Mouse (Mus musculus) left cerebral cortex, postnatal 4 days (tissue): ENCODE measurements around the gene Nr1i3. TPM values are rescaled to one million over a fixed set of nuclear protein-coding genes. Genes with fewer than 3 reads are reported as not detected.

Experiments used
- DNase-seq: peaks from one replicate; pipeline ENCODE4 v3.0.0-alpha.2; 2022
- intact Hi-C: fragments of 180-260 bp; cut with DNase I; formaldehyde crosslinking; loops from one replicate; pipeline ENCODE4 v1.15.1; 2025
- total RNA-seq, 2 experiments: library from RNA; stranded (reverse); gene quantifications; 2 replicates each; pipeline ENCODE4 v1.2.3; 2021

Gene Nr1i3
- total RNA-seq, 2 experiments from 2014 or later = not detected

DNA sequence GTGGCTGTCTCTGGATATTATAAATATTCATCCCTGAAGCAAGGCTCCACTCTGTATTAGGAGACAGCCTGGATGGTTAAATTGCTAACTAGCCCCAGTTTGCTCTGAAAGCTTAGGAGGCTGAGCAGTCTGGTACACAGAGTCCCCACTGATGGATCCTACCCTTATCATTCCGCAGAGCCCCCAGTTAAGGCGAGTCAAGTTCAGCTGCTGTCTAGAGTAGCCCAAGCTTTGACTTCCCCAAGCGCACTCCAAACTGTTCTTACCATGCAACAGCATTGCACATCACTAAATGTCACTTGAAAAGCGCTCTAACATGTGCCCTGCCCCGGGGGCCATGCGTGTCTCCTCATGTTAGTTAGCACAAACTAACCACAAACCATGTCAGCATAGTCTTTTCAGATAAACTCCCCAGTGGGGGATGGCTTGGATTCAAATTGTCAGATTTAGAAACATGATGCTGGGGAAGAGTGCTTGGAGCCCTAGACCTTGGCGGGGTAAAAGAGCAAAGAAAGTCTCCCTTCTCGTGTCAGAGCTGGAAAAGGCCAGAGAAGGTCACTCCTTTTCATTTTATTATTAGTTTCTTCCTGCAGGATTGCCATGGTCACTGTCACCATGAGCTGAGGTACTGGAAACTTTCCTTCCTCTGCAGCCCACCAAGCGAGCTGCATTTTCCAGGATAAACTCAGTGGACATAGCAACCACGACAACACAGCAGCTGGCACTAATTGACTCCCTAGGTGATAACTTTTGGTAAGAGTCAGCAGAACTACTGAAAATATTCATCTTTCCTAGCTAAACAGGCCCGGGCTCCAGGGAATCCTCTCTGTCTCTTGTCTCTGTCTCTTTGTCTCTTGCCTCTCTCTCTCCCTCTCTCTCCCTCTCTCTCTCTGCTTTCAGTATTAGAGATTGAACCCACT is 19.6 kb upstream of the Nr1i3 start:
- no peak for DNase-seq
- intact Hi-C loops = no loop called here

DNA sequence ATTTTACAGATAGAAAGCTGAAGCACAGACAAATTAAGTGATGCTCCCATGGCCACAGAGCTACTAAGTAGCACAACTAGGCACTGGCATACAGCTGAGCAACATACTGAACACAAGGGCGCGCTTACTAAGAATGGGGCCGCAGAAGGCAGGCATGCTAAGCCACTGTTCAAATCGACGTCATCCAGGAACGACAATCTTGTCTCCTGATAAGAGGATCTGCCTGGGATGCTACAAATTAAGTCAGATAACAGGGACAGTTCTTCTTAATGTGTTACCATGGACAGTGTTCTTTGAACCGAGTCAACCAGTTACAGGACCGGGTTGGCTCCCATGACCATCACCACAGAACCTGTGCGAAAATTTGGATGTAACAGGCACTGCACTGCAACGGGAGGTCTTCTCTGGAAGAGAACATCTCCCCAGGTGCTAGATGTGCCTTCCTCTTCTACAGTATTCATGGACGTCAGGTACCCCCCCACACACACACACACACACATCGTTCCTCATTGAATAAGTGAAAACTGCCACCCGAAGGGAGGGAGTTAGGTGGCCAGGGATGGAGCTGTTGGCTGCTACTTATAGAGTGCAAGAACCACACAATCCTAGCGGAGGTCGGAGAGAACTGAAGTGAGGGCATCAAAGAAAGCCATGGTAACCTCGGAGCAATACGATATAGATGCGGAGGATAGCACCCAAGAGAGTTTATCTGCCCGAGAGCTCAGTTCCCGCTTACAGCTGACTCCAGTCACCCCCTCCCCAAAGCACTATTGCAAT is 18.5 kb upstream of the Nr1i3 start:
- intact Hi-C loops = no loop called here
- DNase-seq = no peak

DNA sequence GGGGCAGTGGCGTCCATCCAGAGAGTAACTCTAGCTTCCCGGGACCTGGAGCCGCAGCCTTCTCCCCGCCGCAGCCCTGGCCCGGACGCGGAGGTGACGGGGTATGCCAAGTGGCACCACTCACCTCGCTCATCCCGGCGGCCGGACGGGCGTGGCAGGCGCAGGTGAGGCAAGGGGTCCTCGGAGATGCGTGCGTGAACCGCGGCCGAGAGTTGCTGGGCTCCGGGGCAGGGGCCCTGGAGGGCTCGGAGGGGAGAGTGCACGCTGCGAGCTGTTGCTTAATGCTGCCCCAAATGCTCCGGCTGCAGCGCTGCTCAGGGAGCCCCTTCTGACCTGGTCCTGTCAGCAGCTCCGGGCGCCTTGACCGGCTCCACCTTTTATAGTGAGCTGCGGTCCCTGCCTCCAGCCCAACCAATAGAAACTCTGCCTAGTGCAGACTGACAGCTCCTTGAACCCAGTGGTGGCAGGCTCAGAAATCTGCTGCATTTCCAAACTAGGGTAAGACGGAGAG is 17.8 kb upstream of the Nr1i3 start, which contains the start of gene Pcp4l1:
Gene Pcp4l1, minus strand, starts transcription at position 382 of the 511 bp plus-strand sequence.
- peak; percentile 64 for DNase-seq
- intact Hi-C loops = no loop called here

DNA sequence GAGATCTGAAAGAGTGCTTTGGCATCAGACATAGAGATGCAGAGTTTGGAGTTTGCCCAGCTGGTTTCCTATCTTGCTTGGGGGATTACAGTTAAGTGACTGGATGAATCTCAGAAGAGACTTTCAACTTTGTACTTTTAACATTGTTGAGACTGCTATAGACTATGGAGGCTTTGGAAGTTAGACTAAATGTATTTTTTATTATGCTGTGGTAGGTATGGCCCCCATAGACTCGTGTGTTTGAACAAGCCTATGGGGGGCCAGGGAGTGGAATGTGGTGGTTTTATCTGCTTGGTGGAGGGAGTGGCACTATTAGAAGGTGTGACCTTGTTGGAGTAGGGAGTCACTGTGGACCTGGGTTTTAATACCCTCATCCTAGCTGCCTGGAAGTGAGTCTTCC is 14.2 kb upstream of the Nr1i3 start:
- intact Hi-C loops = no loop called here
- DNase-seq = no peak

DNA sequence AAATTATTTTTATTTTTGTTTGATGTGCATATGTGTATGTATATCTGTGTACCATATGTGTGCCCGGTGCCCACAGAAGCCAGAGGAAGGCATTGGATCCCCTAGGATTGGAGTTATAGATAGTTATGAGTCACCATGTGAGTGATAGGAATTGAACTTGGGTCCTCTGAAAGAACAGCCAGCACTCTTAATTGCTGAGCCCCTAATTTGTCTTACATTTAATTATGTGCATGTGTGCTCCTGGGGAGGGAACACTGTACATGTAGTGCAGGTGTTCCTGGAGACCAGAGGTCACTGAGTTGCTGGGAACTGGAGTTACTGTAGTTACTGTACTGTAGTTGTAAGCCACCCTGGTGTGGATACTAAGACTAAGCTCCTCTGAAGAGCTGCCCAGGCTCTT is 13.0 kb upstream of the Nr1i3 start:
- intact Hi-C loops = no loop called here
- DNase-seq = no peak

DNA sequence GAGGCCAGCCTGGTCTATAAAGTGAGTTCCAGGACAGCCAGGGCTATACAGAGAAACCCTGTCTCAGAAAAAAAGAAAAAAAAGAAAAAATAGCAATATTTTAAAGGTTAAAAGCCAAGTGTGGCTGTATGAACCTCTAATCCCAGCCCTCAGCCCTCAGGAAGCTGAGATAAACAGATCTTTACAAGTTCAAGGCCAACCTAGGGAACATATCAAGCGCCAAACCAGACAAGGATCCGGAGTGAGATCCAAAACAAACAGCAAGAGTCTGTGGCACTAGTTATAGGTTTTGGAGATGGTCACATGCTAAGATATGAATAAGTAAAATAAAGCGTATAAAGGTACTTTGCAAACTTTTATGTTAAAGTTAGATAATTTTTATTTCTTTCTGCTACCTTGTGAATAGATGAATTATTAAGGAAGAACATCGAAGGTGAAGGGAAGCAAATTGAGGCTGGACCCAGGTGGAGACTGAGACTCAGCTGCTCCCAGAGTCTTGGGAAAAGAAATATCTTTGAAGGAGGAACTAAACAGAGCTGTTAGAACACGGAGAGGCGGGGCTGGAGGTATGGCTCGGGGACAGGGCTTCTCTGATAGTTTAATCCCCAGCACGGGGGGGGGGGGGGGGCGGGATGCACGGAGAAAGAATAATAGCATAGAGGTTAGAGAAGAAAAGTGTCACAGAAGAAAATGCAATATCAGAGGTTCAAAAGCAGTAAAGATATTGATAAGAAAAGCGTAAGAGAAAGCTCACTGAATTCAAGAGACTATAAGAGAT is 10.1 kb upstream of the Nr1i3 start:
- no peak for DNase-seq
- intact Hi-C loops = no loop called here

DNA sequence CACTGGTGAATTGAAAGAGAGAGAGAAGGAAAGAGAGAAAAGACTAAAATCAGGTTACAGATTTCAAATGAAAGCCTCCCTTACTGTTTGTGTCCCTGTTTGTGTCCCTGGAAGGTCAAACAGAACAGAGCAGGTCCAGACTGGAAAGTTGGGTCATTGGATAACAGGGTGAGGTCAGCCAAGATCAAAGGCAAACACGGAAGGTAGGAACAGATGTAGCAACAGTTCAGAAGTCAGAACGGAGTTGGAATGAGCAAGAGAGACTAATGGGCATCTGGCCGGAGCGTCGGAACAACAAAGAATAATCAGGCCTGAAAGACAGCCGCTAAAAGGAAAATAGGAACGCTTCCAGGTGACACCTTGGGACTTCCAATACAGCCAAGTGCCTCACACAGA is 9.5 kb upstream of the Nr1i3 start:
- DNase-seq = no peak
- intact Hi-C loops = no loop called here

DNA sequence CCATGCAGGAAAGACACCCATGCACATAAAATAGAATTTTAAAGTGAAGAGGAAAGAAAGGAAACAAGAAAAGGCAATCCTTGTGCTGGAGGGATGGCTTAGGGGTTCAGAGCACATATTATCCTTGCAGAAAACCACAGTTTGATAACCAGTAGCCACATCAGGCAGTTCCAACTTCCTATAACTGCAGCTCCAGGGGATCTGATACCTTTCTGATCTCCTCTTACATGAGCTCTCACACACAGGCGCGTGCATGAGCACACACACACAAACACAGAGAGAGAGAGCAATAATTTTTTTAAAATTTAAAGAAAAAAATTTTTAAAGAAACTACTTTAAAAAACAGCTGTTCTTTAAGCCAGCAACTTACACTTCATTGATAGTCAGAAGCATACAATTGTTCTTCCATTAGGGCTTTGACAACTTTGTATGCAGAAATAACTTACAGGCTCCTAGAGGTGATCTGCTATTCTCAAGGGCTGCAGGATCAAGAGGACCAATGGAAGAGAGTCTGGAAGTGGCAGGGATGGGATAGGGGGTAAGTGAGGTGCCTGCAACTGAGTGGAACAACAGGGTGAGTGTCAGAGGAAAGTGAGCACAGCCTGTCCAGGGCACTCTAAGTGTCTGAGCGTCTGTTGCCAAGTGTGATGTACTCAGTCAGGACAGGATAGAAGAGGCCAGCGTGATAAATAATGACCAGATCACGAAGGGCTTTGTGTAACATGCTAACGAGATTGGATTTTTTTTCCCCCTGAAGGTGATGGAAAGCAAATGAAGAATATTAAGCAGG is 7.9 kb upstream of the Nr1i3 start:
- intact Hi-C loops = no loop called here

DNA sequence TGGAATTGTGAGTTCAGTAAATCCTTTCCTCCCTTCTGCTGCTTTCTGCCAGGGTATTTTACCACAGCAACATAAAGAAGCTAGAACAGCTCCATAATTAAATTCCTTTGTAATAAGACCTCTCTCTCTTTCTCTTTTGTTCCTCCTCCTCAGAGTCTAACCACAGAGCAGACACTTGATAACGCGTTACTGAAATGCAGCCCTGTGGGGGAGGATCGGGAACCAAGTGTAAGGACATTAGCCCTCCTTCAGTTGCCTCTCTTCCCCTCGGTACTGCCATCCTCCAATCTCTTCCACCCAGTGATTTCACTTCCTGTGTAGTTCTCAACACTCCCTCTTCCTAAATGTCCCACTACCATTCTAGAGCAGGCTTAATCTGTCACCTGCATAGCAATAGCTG is 4.4 kb upstream of the Nr1i3 start:
- intact Hi-C loops = no loop called here
- no peak for DNase-seq

More for the DNA sequence above, 7.9 kb upstream of the Nr1i3 start:
- no peak for DNase-seq

DNA sequence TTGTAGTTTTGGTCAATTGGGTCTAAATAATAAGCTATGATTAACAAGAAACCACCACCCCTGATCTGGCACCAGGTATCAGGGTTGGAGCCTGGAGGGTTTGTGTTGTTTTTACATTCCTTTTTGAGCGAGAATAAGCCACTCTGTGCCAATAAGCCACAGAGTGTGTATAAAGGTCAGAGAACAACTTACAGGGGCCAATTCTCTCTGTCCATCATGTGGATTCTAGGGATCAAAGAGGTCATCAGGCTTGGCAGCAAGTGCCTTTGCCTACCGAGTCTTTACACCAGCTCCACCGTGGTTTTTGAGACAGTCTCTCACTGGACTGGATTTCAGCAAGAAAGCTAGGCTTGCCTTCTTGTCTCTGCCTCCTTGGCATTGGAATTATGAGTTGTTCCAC is 916 bp upstream of the Nr1i3 start:
- intact Hi-C loops = loop anchor here (10.0 kb wide), 1 partner anchor 48 kb away; no protein-coding TSS in a partner anchor
- no peak for DNase-seq

DNA sequence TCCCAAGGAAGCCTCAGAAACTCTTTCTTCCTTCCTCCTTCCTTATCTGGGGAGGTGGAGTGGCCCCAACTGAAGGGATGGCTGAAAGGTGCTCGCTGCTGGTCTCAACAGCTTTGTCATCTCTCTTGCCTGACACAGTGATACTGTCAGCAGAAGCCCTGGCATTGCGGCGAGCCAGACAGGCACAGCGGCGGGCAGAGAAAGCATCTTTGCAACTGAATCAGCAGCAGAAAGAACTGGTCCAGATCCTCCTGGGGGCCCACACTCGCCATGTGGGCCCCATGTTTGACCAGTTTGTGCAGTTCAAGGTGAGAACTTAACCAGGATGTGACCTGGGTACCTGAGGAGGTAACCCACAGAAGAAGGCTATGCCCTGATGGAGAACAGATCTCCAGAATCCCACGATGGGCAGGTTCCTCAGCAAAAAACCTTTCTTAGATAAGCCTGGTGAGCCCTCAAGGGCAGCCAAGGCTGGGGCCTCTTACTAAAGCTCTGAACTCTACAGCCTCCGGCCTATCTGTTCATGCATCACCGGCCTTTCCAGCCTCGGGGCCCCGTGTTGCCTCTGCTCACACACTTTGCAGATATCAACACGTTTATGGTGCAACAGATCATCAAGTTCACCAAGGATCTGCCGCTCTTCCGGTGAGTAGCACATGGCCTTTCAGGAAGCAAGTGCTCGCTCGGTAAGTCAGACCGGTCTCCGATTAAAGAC is 2.6 kb downstream of the Nr1i3 start:
- no peak for DNase-seq
- intact Hi-C loops = loop anchor here (10.0 kb wide), 1 partner anchor 52 kb away; no protein-coding TSS in a partner anchor

DNA sequence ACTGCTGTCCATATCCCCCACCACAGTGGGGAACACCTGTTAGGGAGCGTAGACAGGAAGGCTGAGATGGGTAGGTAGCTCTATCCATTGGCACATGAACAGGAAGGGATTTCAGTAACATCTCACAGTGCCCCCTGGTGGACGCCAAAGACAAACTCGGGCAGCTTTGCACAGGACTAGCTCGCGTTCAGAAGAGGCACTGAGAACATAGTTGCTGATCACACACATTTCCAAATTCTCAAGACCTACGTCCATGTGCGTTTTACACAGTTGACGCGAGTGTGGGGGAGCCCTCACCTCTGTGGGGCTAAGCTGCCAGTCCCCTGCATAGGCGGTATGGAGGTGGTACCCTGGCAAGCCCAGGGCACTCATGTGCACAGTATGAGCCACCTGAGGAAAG is 7.1 kb downstream of the Nr1i3 start:
- DNase-seq = peak; percentile 87
- intact Hi-C loops = loop anchor here (2.0 kb wide), 1 partner anchor 100 kb away; no protein-coding TSS in a partner anchor

DNA sequence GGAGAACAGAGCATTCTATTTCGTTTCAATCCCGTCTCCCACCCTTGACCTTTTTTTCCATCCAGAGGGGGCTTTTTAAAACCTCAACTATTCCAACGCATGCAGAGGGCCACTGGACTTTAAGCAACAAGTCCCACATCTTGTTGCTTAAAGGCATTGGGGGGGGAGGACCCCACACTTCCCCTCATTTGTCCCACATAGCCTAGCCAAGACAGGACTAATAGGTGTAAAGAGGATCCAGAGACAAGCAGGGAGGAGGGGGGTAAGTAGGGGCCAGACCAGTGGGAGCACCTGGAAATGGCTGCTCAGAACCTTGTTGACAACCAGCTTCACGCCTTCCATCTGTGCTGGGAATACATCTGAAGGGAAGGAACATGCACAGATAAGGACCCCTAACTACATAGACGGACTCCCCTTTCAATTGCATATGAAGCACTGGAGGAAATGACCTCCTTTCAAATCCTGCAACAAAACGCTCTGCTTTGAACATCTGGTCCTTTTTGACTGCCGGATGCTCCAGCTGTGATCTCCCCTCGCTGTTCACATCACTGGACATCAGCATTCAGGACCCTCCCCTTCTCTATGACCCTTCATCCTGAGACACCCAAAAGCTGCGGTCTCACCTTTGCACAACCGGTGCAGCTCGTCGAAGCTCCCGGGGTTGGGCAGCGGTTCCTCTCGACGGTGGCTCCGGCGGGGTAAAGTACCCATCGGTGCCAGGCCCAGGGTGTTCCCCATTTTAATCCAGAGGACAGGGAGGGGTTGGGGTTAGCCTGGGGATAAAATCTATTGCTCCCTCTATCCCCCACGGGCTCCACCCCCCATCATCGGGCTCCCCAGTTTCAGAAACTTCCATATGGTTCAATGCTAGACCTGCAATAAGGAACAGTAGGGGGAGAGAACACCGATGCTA is 7.8 kb downstream of the Nr1i3 start:
- intact Hi-C loops = loop anchor here (2.0 kb wide), 1 partner anchor 101 kb away; no protein-coding TSS in a partner anchor
- DNase-seq = peak; percentile 21

DNA sequence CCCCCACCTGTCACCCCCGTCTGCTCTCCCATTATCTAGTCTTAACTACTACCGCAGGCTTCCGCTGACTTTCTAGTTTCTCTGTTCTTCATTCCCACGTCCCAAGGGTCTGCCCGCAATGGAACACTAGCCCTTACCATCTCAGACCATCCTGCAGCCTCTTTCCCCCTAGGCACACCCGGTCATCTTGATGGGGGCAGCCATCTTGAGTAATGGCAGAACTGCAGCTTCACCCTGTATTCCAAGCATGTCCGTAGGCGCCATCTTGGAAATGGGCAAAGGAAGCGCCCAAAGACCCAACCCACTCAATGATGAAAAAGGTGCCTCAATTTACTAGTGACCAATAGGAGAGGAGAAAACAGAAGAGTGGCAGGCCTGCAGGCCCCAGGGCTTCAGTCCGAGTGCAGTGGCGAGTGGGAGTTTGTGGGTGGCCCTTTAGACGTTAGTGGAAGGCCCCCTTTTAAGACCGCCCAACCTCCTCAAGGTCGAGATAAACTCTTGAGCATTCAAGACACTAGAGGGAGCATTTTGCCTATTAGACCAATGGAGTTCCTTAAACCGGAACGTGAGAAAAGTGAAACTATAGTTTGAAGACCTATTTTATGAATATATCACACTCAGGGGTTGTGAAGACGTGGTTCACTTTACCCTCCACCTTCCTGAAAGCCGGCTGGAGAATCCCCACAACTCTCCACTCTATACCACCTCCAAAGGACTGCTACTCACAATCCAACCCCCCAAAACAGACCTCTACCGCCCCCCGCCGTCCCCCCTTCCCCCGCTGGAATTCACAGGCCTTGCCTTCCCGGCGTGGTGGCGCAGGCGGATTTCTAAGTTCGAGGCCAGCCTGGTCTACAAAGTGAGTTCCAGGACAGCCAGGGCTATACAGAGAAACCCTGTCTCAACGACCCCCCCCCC is 8.7 kb downstream of the Nr1i3 start, which contains the start of gene Tomm40l:
Gene Tomm40l, minus strand, starts transcription at position 277 of the 918 bp plus-strand sequence.
- DNase-seq = peak; percentile 92
- intact Hi-C loops = no loop called here

DNA sequence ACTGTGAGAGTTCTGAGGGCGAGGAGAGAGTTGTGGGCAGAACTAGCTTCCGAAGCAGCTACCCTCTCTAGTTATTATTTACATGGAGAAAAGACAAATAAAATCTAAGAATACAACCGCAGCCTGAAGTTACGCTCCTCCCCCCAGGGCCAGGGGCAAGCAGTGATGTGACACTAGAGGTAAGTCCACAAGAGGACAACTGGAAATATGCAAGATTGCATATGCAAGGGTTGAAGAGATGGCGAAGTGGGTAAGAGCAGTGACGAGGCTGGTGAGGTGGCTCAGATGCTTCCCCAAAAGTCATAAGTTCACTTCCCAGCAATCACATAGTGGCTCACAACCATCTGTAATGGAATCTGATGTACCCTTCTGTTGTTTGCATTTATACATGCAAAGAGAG is 9.4 kb downstream of the Nr1i3 start:
- intact Hi-C loops = no loop called here
- DNase-seq = no peak

DNA sequence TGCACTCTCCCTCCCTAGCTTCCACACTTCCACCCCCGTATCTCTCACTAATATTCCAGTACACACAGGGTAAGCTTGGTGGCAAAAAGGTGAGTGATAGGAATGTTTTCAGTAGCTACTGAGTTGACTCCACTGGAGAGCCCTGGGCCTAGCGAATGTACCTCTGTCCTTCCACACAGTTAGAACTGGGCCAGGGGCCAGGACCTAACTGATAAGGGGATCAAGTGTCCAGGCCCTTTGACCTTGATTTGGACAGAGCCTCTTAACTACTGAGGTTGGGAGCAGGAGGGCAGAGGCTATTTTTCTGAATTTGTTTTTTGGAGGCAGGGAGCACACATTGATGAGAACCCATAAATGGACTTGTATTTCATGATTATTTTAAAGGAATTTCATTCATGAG is 10.0 kb downstream of the Nr1i3 start:
- DNase-seq = no peak
- intact Hi-C loops = no loop called here

DNA sequence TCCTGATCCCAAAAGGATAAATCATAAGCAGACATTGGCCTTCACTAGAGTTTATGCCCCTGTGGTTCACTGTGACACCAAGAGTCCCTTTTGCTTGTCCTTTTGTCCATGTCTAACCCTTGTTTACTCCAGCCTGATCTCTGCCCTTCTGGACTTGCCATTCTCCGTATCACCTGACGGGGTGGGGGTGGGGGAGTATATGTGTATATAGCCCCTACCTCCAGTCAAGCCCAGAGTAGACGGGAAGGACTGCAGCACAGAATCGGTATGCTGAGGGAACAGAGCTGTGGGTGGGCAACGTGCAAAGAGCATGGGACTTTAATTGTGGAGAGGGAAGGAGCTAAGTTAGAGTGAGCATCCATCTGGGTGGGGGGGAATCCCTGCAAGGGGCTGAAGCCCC is 11.1 kb downstream of the Nr1i3 start, which contains the start of gene Apoa2:
Gene Apoa2, plus strand, starts transcription at position 198 of the 400 bp plus-strand sequence.
- DNase-seq = no peak
- intact Hi-C loops = no loop called here
